Mouse (Mus musculus) megakaryocyte, embryonic 14.5 days (primary cell): ENCODE data around the gene Rtl8a. TPM values are rescaled to one million over a fixed set of nuclear protein-coding genes. Genes with fewer than 3 reads are reported as not detected.
"Not testable (repeated sequence)": the region's sequence is repeated elsewhere in the genome, so short reads cannot be mapped to it uniquely, and the experiment has no call there.

Experiments used
- H3K27me3 ChIP-seq: replicated peaks from 2 replicates; pipeline ENCODE3; 2012; ENCODE audit warnings: inconsistent platforms
- H3K36me3 ChIP-seq: replicated peaks from 2 replicates; pipeline ENCODE3; 2012; ENCODE audit warnings: low read length, inconsistent platforms, mixed read lengths
- H3K4me1 ChIP-seq: 2 replicates; pipeline ENCODE4 v1.6.1; 2012; ENCODE audit warnings: inconsistent platforms
- H3K4me3 ChIP-seq: replicated peaks from 2 replicates; pipeline ENCODE3; 2012; ENCODE audit warnings: moderate library complexity, mild to moderate bottlenecking, inconsistent platforms
- H3K9me3 ChIP-seq: 2 replicates; pipeline ENCODE4 v1.6.1; 2012; ENCODE audit warnings: inconsistent platforms
- FLI1 ChIP-seq: IDR thresholded peaks from 2 replicates; pipeline ENCODE4 v1.6.1; 2012; ENCODE audit warnings: low read length, inconsistent platforms, mixed read lengths
- GATA1 ChIP-seq: IDR thresholded peaks from 3 replicates; pipeline ENCODE4 v1.6.1; 2012; ENCODE audit warnings: mixed read lengths, low read length, inconsistent platforms, borderline replicate concordance
- polyA plus RNA-seq: library from polyadenylated mRNA; stranded (reverse); fragments of >175 nt; gene quantifications from 2 replicates; pipeline ENCODE4 v1.2.3, GENCODE M21; 2012; ENCODE audit warnings: low replicate concordance; ENCODE audit not compliant: insufficient read depth

Gene Rtl8a
- polyA plus RNA-seq, 1 experiment: 14.8 TPM

- Histone ChIP-seq H3K4me1 (peaks cover 5% of the 10 kb centered on the region; the same call in 1 of the 2 replicates), H3K36me3 (no peaks in the 10 kb centered on the region), H3K9me3 (no peaks in the 10 kb centered on the region), H3K27me3 (no peaks in the 10 kb centered on the region), H3K4me3 (no peak overlapping the region)
- TF ChIP-seq GATA1 (no peak), FLI1 (no peak)
These were observed 32.9 kb downstream of the Rtl8a start for GRCm38 (mm10) chrX:53610571-53610970.

DNA sequence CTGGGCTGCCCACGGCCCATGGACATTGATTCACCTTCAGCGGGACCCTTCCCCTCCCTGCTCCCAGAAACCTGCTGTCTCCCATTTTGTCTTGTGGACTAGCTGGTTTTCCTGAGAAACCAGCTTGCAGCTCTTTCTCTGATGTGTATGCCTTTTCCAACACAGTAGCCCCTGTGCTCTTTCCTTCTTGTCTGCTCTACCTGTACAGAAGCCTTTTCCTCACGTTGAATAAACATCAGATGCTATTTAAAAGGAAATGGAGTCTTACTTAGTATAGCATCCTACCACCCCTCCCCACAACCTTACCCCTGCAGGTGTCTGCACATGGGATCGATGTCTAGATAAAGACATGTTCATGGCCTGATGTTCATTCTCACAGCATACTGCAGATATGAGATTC, 34.6 kb downstream of the Rtl8a start, which contains the start of gene Gm14597:
Gm14597 (minus strand) TSS at position 101 of the 400 bp plus-strand sequence.
- H3K4me1 ChIP-seq, H3K9me3 ChIP-seq: not testable (repeated sequence)
- H3K4me3 ChIP-seq: peak within 1 kb of the TSS; percentile 91

DNA sequence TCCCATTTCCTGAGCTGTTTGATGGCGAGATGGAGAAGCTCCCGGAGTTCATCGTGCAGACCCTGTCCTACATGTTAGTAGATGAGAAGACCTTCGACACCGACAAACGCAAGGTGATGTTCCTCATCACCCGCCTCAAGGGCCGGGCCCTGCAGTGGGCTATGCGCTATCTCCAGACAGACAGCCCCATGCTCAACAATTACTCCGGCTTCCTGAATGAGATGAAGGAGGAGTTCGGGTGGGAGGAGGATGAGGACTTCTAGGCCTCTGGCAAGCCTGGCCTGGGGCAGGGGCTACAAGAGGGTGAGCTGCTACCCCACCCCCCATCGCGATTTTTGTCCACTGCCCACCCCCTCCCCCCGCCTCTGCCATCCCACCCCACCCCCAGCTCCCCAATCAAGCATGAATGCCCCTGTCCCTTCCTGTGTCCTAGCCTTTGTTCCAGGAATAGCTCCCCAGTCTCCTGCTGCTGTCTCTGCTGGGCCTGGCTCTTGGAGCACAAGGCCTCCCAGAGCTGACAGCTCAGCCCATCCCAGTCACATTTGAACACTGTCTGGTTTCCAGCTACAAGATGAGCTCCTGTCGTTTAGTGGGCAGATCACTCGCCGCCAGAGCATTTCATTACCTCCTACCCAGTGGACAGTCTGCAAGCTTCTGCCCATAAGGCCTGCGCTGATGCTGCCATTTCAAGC, 35.2 kb downstream of the Rtl8a start:
- no peak for TF ChIP-seq GATA1
- no peak for TF ChIP-seq FLI1
- H3K9me3 ChIP-seq: no peaks in the 10 kb centered on the region
- H3K4me1 ChIP-seq: peaks cover 5% of the 10 kb centered on the region; the same call in 1 of the 2 replicates
- no peaks in the 10 kb centered on the region for H3K36me3 ChIP-seq
- no peaks in the 10 kb centered on the region for H3K27me3 ChIP-seq
- H3K4me3 ChIP-seq: peak overlapping the region; percentile 91

More for the DNA sequence above, 34.6 kb downstream of the Rtl8a start, which contains the start of gene Gm14597:
- not testable (repeated sequence) for H3K36me3 ChIP-seq, H3K27me3 ChIP-seq

- Histone ChIP-seq H3K4me3 (peak within 1 kb of the TSS; percentile 91), H3K9me3 (no peaks in the 10 kb centered on the region), H3K27me3 (no peaks in the 10 kb centered on the region), H3K4me1 (peaks cover 5% of the 10 kb centered on the region; the same call in 1 of the 2 replicates), H3K36me3 (no peaks in the 10 kb centered on the region)
- TF ChIP-seq FLI1 (no peak), GATA1 (no peak)
These were observed 36.0 kb downstream of the Rtl8a start, which contains the start of gene Rtl8c for GRCm38 (mm10) chrX:53607242-53608121. Gene Rtl8c, plus strand, starts transcription at chrX:53608032.

DNA sequence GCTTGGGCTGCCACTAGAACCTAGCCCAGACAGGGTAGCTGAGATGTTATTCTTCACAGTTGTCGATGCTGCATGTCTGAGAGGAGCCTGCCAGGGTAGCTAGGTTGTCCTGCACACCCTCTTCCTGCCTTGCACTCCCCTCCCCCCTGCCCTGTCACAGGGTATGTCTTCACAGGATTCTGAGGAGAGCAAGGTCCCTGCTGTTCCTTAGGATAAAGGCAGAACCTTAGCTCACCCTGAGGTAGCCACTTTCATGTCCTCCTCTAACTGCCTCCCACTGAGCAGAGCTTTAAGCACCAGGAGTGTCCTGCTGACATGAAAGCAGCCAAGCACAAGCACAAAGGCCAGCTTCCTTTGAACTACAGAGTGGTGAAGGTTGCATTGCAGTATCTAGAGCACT, 37.3 kb downstream of the Rtl8a start:
- H3K9me3 ChIP-seq, H3K4me1 ChIP-seq, H3K4me3 ChIP-seq, H3K36me3 ChIP-seq, H3K27me3 ChIP-seq: not testable (repeated sequence)

GRCm38 (mm10) chrX:53599993-53600392, 43.5 kb downstream of the Rtl8a start:
- H3K36me3 ChIP-seq, H3K27me3 ChIP-seq, H3K4me1 ChIP-seq, H3K4me3 ChIP-seq, H3K9me3 ChIP-seq: not testable (repeated sequence)

Other genes with a start within 250 kb of the Rtl8a start
- not detected in 2 replicates for gene Etd, start 208.8 kb downstream of the Rtl8a start, polyA plus RNA-seq
- 2.2 and 8.3 TPM in 2 replicates for gene Rtl8c, start 35.6 kb downstream of the Rtl8a start, polyA plus RNA-seq
- not detected in 2 replicates for gene Gm14597, start 34.7 kb downstream of the Rtl8a start, polyA plus RNA-seq
- 4.9 and 25.8 TPM in 2 replicates for gene Rtl8b, start 26.7 kb upstream of the Rtl8a start, polyA plus RNA-seq
- not detected in 2 replicates for gene 4930502E18Rik, start 81.1 kb upstream of the Rtl8a start, polyA plus RNA-seq
- gene 1700013H16Rik, start 114.1 kb upstream of the Rtl8a start, polyA plus RNA-seq: not detected in 2 replicates
- not detected in 2 replicates for gene Zfp36l3, start 132.7 kb upstream of the Rtl8a start, polyA plus RNA-seq
- gene Xlr, start 154.0 kb upstream of the Rtl8a start, polyA plus RNA-seq: not detected in 2 replicates